Mouse (Mus musculus) ES-E14 (cell line): ENCODE measurements around the gene Emid1.

Source experiments
- CHD2 ChIP-seq: IDR thresholded peaks from 2 replicates; pipeline ENCODE4 v1.6.1; 2014; ENCODE audit warnings: mild to moderate bottlenecking, low read depth, low read length, inconsistent platforms
- HCFC1 ChIP-seq: IDR thresholded peaks from 2 replicates; pipeline ENCODE4 v1.6.1; 2012; ENCODE audit warnings: low read length, inconsistent platforms, borderline replicate concordance; ENCODE audit not compliant: insufficient read depth
- ZC3H11A ChIP-seq: IDR thresholded peaks from 2 replicates; pipeline ENCODE4 v1.6.1; 2012; ENCODE audit warnings: low read depth, mild to moderate bottlenecking, inconsistent platforms, low read length, borderline replicate concordance

GRCm38 (mm10) chr11:5096480-5097020 is 55.5 kb downstream of the Emid1 start:
- TF ChIP-seq ZC3H11A: no peak
- no peak for TF ChIP-seq HCFC1
- TF ChIP-seq CHD2: no peak
